Mouse (Mus musculus) adrenal gland, postnatal 36 days (tissue): ENCODE measurements around the gene Arhgef7. TPM values are rescaled to one million over a fixed set of nuclear protein-coding genes. Genes with fewer than 3 reads are reported as not detected.

Experiments used
- DNase-seq, 2 experiments: peaks; one replicate each; pipeline ENCODE4 v3.0.0; 2021; ENCODE audit warnings: mixed read lengths in 1 of 2
- total RNA-seq, 2 experiments: library from RNA; stranded (reverse); gene quantifications; 2 replicates each; pipeline ENCODE4 v1.2.3; 2021

Arhgef7 gene
- total RNA-seq, 2 experiments from 2014 or later, result 40.7 to 45.5 TPM

DNA sequence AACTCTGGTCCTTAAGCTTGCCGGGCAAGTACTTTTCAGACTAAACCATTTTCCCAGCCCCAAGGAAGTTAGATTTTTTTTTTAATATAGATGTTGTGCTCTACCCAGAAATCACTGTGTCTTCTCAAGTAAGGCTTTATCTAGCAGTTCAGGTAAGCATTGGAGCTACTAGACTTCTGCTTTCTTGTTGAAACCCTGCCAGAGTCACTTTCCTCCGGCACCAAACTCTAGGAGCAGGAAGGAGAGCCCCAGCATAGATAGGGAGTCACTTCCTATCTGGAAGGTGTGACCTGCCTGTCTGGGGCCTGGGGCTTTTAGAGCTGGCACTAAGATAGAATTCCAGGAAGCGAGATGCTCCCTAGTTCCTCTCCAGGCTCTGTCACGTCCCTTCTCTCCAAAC is 10.3 kb upstream of the Arhgef7 start:
- DNase-seq, result no peak

DNA sequence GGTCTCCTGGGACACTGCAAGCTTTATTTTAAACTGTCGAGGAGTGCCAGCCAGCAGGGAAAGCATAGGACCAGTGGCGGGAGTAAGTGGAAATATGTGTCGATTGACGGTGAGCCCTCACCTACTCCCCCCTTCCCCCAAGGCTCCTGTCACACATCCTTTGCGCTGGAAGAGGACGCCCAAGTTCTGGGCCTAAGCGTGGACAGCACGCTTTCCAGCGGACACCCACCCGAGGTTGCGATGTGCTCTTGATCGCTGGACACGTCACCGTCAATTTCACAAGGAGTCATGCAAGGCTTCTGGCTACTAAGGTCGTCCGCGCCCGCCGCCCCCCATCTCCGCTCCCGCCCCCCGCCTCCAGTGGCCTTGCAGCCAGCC is 259 bp upstream of the Arhgef7 start:
- DNase-seq, result no peak

DNA sequence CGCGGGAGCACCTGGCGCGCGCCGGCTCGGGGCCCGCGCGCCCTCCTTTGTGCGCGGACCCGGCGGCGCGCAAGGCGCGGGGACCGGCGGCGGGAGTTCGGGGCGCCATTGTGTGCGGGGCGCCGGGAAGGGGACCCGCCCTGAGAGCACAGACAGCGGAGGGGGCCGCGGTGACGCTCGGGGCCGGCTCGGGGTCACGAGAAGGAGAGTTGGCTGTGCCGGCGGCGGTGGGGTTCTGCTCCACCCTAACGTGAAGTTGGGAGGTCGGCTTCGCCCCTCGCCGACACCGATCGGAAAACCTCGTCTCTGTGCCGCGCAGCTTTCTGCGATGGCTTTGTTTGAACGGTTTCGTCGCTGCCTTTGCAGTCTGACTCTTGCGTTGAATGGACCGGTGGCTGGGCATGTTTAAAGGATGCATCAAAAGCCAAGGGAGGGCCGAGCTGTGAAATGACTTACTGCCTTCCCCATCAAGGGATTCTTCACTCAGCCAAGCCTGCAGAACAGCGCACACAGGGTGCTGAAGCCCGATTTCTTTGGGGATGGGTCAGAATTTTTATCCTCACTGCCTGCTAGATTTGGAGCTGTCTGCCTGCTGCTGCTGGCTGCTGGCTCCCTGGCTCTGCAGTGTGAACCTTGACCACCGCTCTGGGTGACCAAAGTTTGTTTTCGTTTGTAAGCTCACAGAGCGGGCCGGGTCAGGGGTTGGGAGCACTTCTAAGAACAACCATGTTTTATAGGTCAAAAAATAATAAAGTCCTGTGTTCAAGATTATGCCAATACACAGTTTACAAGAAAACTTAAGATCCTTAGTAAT is 1.2 kb downstream of the Arhgef7 start:
- no peak for DNase-seq

DNA sequence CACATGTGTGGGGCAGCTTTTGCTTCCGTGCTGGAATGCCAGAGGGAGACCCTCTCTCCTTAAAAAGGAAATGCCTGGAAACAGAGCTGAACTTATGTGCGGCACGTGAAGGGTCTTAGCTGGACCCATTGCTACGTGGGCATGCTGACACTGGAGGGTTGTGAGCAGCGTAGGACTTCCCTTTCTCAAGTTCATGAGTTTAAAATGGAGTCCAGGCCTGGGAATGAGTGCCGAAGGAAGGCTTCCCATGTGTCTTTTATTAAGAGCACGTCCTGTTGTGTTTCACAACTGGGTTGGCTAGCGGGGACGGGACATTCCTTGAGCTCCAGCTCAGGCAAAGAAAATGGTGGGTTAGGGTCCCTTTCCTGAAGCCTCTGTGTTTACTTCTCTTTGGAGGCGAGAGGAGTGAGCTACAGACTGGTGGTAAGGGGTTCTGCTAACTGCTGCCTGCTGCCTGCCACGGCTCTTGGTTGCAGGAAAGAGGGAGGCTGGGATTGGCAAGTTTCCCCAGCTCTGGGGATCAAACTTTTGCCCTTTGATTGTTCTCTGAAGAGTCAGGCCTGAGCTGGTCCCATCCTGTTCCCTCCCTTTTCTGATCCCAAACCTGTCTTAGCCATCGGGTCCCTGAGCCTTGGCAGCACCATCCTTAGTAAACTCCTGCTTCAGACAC is 2.9 kb downstream of the Arhgef7 start:
- no peak for DNase-seq

DNA sequence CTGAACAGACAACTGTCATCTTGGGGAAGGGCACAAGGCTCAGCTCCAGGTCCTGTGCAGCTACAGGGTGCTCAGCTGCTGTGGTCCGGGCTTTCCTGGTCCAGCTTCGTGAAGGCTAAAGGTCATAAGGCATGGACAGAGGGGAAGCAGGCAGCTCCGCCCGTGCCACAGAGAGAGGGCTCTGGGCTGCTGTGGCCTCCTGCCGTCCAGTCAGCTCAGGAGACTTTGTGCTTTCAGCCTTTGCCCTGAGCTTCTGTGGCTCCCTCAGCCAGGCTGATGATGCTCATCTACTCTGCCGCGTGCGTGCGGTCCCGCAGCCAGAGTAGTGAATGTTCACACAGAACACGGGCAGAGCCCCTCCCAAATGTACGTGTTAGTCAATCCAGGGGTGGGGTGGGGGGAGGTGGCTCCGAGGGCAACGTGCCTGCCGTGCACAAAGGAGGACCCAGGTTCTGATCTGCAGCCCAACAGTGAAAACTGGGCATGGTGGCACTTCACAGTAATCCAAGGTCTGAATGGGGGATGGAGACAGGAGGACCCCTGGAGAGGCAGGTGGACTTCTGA is 8.2 kb downstream of the Arhgef7 start:
- no peak for DNase-seq

DNA sequence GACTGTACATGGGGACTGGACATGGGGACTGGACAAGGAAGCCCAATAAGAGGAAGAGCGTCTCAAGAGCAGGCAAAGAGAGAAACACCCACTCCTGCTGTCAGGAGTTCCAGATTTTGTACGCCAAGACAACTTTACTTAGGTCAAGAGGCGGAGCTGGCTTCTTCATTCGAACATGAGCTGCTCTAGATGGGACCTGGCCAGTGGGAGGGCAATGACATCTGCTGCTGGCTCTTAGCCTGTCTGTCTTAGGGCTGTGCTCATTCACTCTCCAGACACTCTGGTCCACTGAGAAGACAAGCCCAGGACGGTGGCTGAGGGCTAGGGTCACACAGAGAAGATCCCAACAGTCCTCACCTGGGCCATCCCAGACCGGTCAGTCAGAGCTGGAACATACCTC is 9.6 kb downstream of the Arhgef7 start:
- no peak for DNase-seq

DNA sequence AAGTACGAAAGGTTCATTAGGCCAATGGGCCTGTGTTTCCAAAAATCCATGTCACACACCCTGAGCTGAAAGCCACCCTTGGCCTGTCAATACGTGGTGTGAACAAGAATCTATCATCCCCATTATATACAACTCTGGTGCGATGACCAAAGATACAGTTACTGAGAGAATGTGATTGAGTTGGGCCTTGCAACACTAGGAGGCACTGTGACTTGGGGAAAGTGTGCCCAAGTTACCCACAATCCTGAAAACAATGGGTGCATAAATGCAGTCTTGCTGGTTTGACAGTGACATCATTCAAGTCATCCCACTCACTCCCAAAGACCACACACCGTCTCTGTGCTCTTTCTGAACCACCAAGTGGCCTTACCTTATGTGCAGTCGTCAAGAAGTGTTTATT is 11.6 kb downstream of the Arhgef7 start:
- no peak for DNase-seq

DNA sequence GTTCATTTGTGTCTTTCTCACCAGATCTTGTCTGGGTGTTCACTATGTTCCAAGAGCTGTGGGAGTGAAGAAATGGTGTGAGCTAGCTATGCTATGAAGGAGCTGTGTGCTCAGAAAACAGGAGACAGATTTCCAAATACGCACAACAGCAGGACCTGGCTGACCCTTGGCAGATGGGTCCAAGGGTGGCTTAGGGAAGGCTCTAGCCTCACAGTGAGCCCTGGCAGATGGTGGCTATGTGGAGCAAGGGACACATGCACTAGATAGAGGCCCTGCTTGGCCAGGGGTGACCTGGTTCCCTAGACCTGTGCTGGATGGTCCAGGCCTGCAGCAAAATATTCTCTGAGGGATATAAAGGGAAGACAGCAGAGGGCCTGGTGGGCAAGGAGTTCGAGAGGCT is 13.3 kb downstream of the Arhgef7 start:
- no peak for DNase-seq

DNA sequence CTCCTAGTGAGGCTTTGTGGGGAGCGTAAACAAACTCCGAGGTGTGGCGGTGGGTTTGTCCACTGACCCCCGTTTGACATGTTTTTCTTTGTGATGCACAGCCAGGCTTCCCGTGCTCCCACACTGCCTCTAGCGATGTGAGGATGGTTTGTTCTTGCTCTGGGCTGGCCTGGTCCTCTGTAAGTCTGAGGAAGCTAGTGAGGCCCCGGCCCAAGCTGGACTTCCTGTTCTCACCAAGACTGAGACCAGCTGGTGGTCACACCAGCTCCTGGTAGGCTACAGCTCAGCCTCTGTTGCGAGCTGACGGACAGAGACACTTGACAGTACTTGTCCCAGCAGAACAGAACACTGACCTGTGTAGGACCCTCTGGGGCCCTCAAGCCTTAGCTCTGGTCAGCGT is 16.1 kb downstream of the Arhgef7 start:
- no peak for DNase-seq

DNA sequence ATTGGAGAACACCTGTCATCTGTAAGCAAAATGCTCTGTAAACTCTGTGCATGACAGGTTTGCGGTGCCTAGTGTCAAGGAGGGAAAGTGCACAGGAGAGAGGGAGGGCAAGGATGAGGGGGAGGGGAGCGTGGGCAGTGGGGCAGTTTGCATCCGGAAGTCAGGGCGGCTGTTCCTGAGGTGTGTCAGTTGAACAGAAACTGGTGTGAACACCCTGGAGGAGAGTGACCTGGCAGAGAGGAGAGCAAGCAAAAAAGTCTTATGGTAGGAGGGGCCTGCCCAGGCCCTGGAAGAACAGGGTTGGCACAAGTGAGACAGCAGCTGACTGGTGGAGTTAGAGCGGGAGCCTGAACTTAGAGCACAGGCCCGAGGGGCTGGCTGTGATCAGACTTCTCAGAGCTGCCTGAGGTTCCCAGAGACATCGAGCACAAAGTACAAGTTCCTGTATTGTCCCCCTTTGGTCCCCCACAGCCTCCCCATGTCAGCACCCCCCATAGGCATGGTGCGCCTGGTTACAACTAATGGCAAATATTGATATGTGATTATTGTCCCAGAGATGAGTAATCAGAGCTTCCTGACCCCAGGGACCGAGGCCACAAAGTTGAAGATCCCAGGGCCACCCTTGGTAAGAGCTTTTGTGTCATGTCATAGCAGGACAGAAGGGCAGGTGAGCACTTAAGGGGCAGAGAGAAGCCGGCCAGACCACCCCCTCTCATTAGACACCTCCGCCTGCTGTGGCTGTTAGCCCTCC is 19.5 kb downstream of the Arhgef7 start:
- DNase-seq, result no peak

DNA sequence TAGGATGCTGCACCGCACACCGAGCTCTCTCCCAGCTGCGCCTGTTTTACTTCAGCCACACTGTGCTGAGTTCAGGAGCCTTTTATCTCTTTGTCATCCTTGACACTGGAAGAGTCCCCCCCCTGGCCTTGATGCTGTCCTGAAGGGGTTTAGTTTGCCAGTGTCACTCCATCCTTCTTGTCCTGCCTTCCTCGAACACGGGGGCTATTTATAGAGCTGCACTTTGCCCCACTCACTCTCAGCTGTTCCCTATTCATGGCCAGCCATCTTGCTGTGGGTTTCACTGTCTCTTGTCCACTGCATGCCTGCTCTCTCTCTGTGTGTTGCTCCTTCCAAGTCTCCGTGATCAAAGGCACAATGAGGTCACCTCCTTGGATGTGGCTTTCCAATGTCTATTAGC is 22.0 kb downstream of the Arhgef7 start:
- DNase-seq, result no peak

DNA sequence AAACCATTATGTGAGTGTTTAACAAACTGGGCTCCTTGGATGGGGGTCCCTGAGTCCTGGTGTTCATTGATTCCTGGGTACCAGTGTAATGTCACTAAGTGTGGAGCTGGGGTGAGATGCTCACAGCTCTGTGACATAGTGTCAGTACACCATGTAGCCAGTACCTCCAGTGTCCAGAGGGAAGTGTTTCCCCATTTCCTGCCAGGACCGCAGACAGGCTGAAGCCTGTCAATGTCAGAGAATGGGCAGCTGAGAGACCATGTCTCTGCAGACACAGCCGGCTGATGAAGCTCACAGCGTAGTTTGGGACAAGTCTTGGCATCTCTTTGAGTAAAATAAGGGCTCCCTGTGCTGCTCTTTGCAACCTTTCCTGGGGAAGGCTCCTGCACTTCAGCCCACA is 24.8 kb downstream of the Arhgef7 start:
- no peak for DNase-seq

DNA sequence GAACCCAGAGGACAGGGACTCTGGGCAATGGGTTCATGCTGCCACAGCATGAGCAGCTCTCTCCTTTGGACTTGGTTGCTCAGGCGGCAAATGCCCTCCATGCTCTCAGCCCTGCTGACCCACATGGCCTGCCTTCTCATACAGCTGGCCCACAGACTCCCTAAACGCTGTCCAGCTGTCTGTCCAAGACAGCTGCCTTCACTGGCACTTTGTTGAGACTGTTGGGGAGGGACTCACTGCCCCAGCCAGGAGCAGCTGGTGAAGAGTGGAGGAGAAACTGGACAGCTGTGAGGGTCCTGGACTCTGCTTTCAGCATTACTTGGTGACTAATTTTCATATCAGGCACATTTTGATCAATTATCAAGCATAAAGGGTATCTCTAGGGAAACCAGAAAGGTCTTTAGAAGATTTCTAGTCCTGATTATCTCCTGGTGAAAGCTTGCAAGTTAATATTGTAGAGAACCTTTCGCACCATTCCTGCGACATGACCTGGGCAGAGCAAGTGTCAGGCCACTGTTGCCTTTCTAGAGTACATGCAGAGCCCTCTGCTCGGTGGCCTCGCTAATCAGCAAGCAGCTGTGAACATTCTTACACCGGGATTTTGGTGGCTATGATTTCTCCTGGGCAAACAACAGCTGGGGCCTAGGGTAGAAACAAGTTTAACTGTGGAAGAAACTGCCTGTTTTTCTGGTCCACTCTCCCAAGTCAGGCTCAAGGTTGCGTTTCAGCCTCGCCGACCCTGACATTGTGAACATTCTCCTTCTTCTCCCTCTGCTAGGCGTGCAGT is 25.8 kb downstream of the Arhgef7 start:
- DNase-seq, result no peak

DNA sequence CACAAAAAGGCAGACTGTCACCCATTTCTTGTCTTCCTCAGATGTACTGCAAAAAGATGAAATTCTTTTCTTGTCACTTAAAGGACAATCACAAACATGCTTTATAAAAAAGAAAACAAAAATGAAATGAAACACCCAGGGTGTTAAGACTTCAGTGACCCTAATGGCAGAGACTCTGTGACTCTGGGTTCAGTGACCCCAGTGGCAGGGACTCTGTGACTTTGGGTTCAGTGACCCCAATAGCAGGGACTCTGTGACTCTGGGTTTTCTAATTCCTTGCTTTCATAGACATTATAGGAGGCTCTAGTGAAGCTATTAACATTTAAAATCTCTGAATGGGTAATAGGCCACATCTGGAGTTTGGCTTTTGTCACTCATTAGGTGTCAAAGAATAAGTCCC is 27.2 kb downstream of the Arhgef7 start:
- no peak for DNase-seq

DNA sequence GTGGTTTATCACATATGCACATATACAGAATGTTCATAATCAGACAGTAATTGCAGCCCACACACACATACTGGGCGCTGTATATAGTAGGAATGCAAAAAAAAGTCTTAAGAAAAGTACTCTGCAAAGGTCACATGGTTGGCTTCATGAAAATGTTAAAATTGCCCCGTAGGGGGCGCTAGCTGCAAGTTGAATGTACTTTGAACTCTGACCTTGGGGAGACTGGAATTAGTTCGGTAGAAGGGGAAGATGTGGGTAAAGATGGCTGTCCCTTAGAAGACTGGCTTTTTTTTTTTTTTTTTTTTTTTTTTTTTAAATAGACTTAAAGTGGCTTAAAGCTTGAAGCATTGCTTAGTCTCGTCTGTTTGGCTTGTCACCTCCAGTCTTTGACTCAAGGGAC is 28.4 kb downstream of the Arhgef7 start:
- DNase-seq, result peak; percentile 78 to 83

DNA sequence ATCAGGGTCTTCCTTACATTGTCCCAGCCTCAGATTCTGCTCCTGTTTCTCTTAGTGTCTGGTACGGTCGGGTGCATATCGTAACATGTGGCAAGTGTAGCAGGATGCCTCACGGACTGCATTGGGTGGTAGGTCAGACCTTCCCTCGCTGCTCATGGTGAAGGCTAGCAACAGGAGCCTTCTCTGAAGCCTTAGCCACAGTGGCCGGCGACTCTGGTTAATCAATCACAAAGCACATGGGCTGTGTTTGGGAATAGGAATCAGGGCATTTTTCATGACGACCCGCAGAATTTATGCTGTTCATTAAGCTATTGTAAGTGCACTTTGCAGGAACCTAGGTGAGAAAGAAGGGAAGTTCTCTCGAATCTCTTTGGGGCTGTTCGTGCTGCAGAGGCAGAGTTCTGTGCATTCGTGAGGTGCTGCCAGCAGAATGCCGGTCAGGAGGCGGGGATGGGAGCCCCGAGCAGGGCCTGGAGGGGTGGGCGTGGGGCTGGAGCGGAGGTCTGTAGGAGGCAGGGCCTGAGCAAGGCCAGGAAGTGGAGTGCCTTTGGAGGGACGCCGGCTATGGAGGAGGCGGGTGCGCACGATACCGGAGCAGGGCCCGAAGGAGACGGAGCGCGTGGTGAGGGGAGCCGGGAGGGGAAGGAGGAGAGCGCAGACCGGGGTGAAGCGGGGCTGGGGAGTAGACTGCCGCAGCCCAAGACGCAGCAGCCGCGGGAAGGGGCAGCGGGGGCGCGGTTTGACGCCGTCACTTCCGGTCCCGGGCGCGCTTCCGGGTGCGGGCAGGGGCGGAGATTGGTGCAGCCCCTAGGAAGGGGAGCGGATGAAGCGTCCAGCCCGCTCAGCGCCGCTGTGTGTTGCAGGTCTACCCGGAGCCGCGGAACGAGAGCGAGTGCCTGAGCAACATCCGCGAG is 30.3 kb downstream of the Arhgef7 start:
- peak; percentile 95 to 96 for DNase-seq

DNA sequence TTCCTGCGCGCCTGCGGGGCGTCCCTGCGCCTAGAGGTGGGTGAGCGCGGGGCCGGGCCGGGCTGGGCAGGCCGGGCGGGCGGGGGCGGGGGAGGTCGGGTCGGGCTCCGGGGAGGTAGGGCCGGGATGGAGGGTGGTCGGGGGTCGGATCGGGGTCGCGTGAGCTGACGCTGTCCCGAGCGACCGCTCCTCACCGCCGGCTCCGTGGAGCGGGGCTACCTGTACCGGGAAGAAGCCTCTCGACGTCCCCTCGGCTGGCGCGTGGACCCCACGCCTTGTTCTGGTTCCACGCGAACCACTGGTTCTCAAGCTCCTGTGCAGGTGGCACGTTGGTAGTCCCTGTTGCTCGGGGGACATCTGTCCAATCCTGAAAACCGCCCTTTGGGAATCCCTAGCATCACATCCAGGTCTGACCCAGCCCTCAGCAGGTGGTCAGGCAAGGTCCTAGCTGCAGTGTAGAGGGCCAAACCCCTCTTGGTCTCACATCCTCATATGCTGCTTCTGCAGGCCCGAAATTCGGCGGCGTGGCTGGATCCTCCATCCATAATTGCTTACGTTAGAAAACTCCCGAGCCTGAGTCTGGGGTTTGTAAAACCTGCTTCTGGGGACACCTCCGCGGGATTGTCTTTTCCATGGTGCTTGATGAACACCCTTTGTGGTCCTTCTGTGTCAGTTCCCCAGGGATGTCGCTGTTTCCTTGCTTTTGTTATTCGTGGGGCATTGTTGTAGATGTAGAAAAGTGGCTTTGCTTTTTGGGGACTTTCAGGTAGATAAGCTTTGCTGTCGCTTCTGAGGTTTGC is 31.2 kb downstream of the Arhgef7 start:
- DNase-seq, result peak in 1 of 2 experiments; percentile 25

DNA sequence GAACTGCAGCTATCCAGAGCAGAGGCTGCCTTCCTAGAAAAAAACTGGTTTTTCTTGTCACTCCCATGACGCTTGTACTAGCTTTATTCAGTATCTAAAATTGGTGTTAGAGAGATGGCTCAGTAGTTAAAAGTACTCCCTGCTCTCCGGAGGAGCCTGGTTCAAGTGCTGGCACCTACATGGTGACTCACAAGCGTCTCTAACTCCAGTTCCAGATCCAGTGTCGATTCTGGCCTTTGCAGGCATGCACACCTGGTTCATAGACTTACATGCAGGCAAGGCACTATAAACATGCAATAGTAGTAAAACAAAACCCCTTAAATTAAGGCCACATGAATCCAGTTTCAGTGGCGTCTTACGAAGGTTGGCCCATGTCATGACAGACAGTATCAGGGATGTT is 34.0 kb downstream of the Arhgef7 start:
- no peak for DNase-seq

DNA sequence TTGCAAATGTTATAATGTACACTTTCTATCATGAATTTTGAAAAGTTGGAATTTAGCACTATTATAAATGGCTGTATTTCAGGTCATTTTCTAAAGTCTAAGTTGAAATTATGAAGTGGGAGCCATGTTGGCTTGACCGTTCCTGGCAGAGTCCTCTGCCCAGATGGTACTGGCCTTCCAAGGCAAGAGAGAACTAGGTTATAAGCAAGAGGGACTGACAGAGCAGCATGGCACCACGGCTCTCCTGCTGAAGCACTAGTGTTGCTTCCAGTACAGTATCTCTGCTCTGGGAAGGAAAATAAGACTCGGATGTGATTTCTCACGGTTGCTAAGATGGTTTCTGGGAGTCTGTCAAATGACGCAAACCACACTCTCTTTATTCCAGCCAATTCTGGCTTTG is 34.5 kb downstream of the Arhgef7 start:
- no peak for DNase-seq

DNA sequence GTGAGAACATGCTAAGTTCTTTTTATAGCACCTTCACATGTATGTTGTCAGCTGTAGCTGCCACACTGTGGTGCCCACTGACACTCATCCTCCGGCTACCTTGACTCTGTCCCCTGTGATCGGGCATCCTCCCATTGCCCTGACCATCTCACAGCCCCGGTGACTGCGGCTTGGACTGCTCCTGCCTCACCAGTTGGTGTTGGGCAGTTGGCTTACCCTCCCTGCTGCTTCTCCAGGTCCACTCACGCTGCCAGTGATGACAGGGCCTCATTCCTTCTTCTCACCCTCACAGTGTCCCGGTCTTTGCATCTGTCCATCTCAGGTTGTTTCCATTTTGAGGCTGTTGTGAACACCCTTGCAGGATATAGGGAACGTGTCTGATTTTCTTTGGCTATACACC is 35.3 kb downstream of the Arhgef7 start:
- DNase-seq, result no peak
